Mouse (Mus musculus) hindbrain, embryonic 16.5 days (tissue): ENCODE results near the gene Msl1. TPM values are rescaled to one million over a fixed set of nuclear protein-coding genes. Genes with fewer than 3 reads are reported as not detected.

ENCODE experiments used
- ATAC-seq: fragments of 200-750 bp; cut with Nextera tagmentation; 2 replicates; pipeline ENCODE4 v1.8.0; 2017; ENCODE audit warnings: moderate TSS enrichment, moderate library complexity
- H3K27ac ChIP-seq: fragments of 300-500 bp; sonication (generic); 2 replicates; pipeline ENCODE4 v1.5.1; 2014; ENCODE audit warnings: low read depth, mild to moderate bottlenecking, control low read depth, low read length, moderate library complexity
- H3K27me3 ChIP-seq: fragments of 300-500 bp; sonication (generic); replicated peaks from 2 replicates; pipeline ENCODE4 v1.6.1; 2014; ENCODE audit warnings: low read length; ENCODE audit not compliant: control insufficient read depth, insufficient read depth
- H3K36me3 ChIP-seq: fragments of 300-500 bp; sonication (generic); 2 replicates; pipeline ENCODE4 v1.6.1; 2014; ENCODE audit warnings: mild to moderate bottlenecking, low read length, moderate library complexity, mixed read lengths; ENCODE audit not compliant: control insufficient read depth, insufficient read depth
- H3K4me1 ChIP-seq: fragments of 300-500 bp; sonication (generic); 2 replicates; pipeline ENCODE4 v1.6.1; 2014; ENCODE audit warnings: low read depth, low read length; ENCODE audit not compliant: control insufficient read depth, insufficient read depth
- H3K4me2 ChIP-seq: fragments of 300-500 bp; sonication (generic); 2 replicates; pipeline ENCODE4 v1.6.1; 2014; ENCODE audit warnings: mild to moderate bottlenecking, low read length, control low read depth, moderate library complexity
- H3K4me3 ChIP-seq: fragments of 300-500 bp; sonication (generic); 2 replicates; pipeline ENCODE4 v1.5.1; 2014; ENCODE audit warnings: mild to moderate bottlenecking, low read length, control low read depth, moderate library complexity
- H3K9ac ChIP-seq: fragments of 300-500 bp; sonication (generic); 2 replicates; pipeline ENCODE4 v1.6.1; 2014; ENCODE audit warnings: low read depth, mild to moderate bottlenecking, control low read depth, low read length, moderate library complexity
- H3K9me3 ChIP-seq: fragments of 300-500 bp; sonication (generic); 2 replicates; pipeline ENCODE4 v1.6.1; 2014; ENCODE audit warnings: mild to moderate bottlenecking, low read length, moderate library complexity; ENCODE audit not compliant: control insufficient read depth
- WGBS: fragments of 180-500 bp; shearing (Covaris S2); extraction: QIAGEN DNeasy Blood & Tissue Kit; methylation state at CpG from one replicate; pipeline ENCODE4 v1.1.7; 2014; 5-methylcytosine and 5-hydroxymethylcytosine counted together
- polyA plus RNA-seq: library from polyadenylated mRNA; unstranded; fragments of >200 nt; fragmentation: Nextera tagmentation; extraction: Ambion mirVana; gene quantifications from 2 replicates; pipeline ENCODE4 v1.2.1, GENCODE M21; 2015

Gene Msl1
- polyA plus RNA-seq, 1 experiment from 2014 or later: 28.2 TPM

GRCm38 (mm10) chr11:98838512-98838911 is 43.2 kb downstream of the Msl1 start:
- Histone ChIP-seq H3K27ac (no peak overlapping the region), H3K36me3 (no peaks in the 10 kb centered on the region; the same call in 1 of the 2 replicates), H3K4me2 (peak overlapping the region; percentile 92), H3K4me3 (peak overlapping the region; percentile 75), H3K27me3 (no peaks in the 10 kb centered on the region), H3K4me1 (peaks cover 25% of the 10 kb centered on the region), H3K9me3 (no peaks in the 10 kb centered on the region), H3K9ac (peak overlapping the region; percentile 31)
- WGBS: 49% methylated on average over 9 of the region's 9 CpGs
- ATAC-seq: no peak

GRCm38 (mm10) chr11:98839402-98839801 is 44.1 kb downstream of the Msl1 start:
- 49% methylated on average over 6 of the region's 6 CpGs for WGBS
- no peaks in the 10 kb centered on the region for H3K9me3 ChIP-seq
- H3K27me3 ChIP-seq: no peaks in the 10 kb centered on the region
- H3K9ac ChIP-seq: no peak overlapping the region
- H3K4me3 ChIP-seq: no peak overlapping the region
- H3K4me1 ChIP-seq: peaks cover 25% of the 10 kb centered on the region
- H3K36me3 ChIP-seq: no peaks in the 10 kb centered on the region
- no peak overlapping the region for H3K27ac ChIP-seq
- no peak for ATAC-seq
- no peak overlapping the region for H3K4me2 ChIP-seq

GRCm38 (mm10) chr11:98839897-98840296 is 44.6 kb downstream of the Msl1 start:
- Histone ChIP-seq H3K4me3 (no peak overlapping the region), H3K4me2 (no peak overlapping the region), H3K36me3 (no peaks in the 10 kb centered on the region), H3K9ac (no peak overlapping the region), H3K4me1 (peaks cover 25% of the 10 kb centered on the region), H3K27me3 (no peaks in the 10 kb centered on the region), H3K9me3 (no peaks in the 10 kb centered on the region), H3K27ac (no peak overlapping the region)
- no peak for ATAC-seq
- WGBS: 59% methylated on average over 10 of the region's 10 CpGs

GRCm38 (mm10) chr11:98846016-98846415 is 50.7 kb downstream of the Msl1 start:
- Histone ChIP-seq H3K4me2 (no peak overlapping the region), H3K27ac (no peak overlapping the region), H3K4me1 (peaks cover 10% of the 10 kb centered on the region), H3K36me3 (peaks cover 5% of the 10 kb centered on the region; the same call in 1 of the 2 replicates), H3K4me3 (no peak overlapping the region), H3K9me3 (no peaks in the 10 kb centered on the region), H3K27me3 (no peaks in the 10 kb centered on the region), H3K9ac (peak overlapping the region; percentile 31; the same call in 1 of the 2 replicates)
- WGBS: 56% methylated on average over 13 of the region's 13 CpGs
- ATAC-seq: no peak

GRCm38 (mm10) chr11:98846865-98847604 is 51.7 kb downstream of the Msl1 start:
- Histone ChIP-seq H3K4me3 (no peak overlapping the region), H3K27ac (no peak overlapping the region), H3K4me1 (peaks cover 10% of the 10 kb centered on the region), H3K4me2 (no peak overlapping the region), H3K9ac (no peak overlapping the region), H3K27me3 (no peaks in the 10 kb centered on the region), H3K36me3 (peaks cover 5% of the 10 kb centered on the region; the same call in 1 of the 2 replicates), H3K9me3 (no peaks in the 10 kb centered on the region)
- WGBS: 76% methylated on average over 19 of the region's 19 CpGs
- ATAC-seq: no peak

- Histone ChIP-seq H3K27me3 (no peaks in the 10 kb centered on the region), H3K4me1 (peaks cover 10% of the 10 kb centered on the region), H3K4me2 (no peak overlapping the region; the same call in none of the 2 replicates), H3K9ac (no peak overlapping the region), H3K36me3 (peaks cover 5% of the 10 kb centered on the region; the same call in 1 of the 2 replicates), H3K4me3 (no peak overlapping the region), H3K9me3 (no peaks in the 10 kb centered on the region), H3K27ac (no peak overlapping the region)
- 8% methylated on average over 19 of the region's 19 CpGs for WGBS
- no peak for ATAC-seq
These were observed 54.0 kb downstream of the Msl1 start for GRCm38 (mm10) chr11:98849196-98849894.

- H3K9ac ChIP-seq: peak overlapping the region; percentile 15
- H3K4me1 ChIP-seq: peaks cover 10% of the 10 kb centered on the region
- no peaks in the 10 kb centered on the region for H3K27me3 ChIP-seq
- peaks cover 5% of the 10 kb centered on the region; the same call in 1 of the 2 replicates for H3K36me3 ChIP-seq
- H3K9me3 ChIP-seq: no peaks in the 10 kb centered on the region
- WGBS: 48% methylated on average over 26 of the region's 26 CpGs
- ATAC-seq: peak; percentile 70
- peak overlapping the region; percentile 25 for H3K4me3 ChIP-seq
- 0 out of 2 replicates have a peak overlapping the region, but pooled peaks have one; percentile 24 for H3K27ac ChIP-seq
- H3K4me2 ChIP-seq: peak overlapping the region; percentile 54
These were observed 55.1 kb downstream of the Msl1 start for GRCm38 (mm10) chr11:98850100-98851093.

GRCm38 (mm10) chr11:98854116-98854515 is 58.8 kb downstream of the Msl1 start:
- no peak for ATAC-seq
- H3K4me1 ChIP-seq: peaks cover 9% of the 10 kb centered on the region
- H3K9ac ChIP-seq: no peak overlapping the region
- H3K9me3 ChIP-seq: no peaks in the 10 kb centered on the region
- H3K27me3 ChIP-seq: no peaks in the 10 kb centered on the region
- H3K4me3 ChIP-seq: no peak overlapping the region
- no peak overlapping the region for H3K27ac ChIP-seq
- H3K36me3 ChIP-seq: no peaks in the 10 kb centered on the region
- 91% methylated on average over 8 of the region's 8 CpGs for WGBS
- no peak overlapping the region for H3K4me2 ChIP-seq
